Mouse (Mus musculus) MEL (cell line): Measurements from ENCODE around the gene Fkbp15.

Experiments
- BHLHE40 ChIP-seq: IDR thresholded peaks from 2 replicates; pipeline ENCODE4 v1.6.1; 2012; ENCODE audit warnings: low read depth, mild to moderate bottlenecking, inconsistent platforms, low read length, improper control_type of control experiment, borderline replicate concordance
- CHD2 ChIP-seq: IDR thresholded peaks from 2 replicates; pipeline ENCODE4 v1.6.1; 2011; ENCODE audit warnings: low read length, improper control_type of control experiment
- CTCF ChIP-seq, 3 experiments: IDR thresholded peaks in 2 of 3; conservative IDR thresholded peaks in 1 of 3; 2 replicates each; pipeline ENCODE4 v1.5.1; 2011 to 2012; ENCODE audit warnings: low read length in 3 of 3, low read depth in 2 of 3, mild to moderate bottlenecking in 2 of 3, improper control_type of control experiment in 1 of 3, inconsistent platforms in 1 of 3, mixed read lengths in 1 of 3, moderate library complexity in 1 of 3; ENCODE audit not compliant: control insufficient read depth in 1 of 3, insufficient read depth in 1 of 3, poor library complexity in 1 of 3, severe bottlenecking in 1 of 3
- EP300 ChIP-seq, 2 experiments: IDR thresholded peaks; 2 replicates each; pipeline ENCODE4 v1.6.1; 2011; ENCODE audit warnings: improper control_type of control experiment in 2 of 2, low read length in 2 of 2, low read depth in 1 of 2, mild to moderate bottlenecking in 1 of 2
- GATA1 ChIP-seq: IDR thresholded peaks from 2 replicates; pipeline ENCODE4 v1.6.1; 2011; ENCODE audit warnings: low read depth, low read length, improper control_type of control experiment
- NELFE ChIP-seq: IDR thresholded peaks from 2 replicates; pipeline ENCODE4 v1.6.1; 2011; ENCODE audit warnings: low read depth, low read length, improper control_type of control experiment
- POLR2A ChIP-seq, 2 experiments: IDR thresholded peaks; 2 replicates each; pipeline ENCODE4 v1.6.1; 2011 to 2012; ENCODE audit warnings: low read length in 2 of 2, mild to moderate bottlenecking in 2 of 2, control low read depth in 1 of 2, improper control_type of control experiment in 1 of 2, low read depth in 1 of 2, moderate library complexity in 1 of 2; ENCODE audit not compliant: control insufficient read depth in 1 of 2, insufficient read depth in 1 of 2, poor library complexity in 1 of 2
- POLR2AphosphoS2 ChIP-seq: IDR thresholded peaks from 2 replicates; pipeline ENCODE4 v1.6.1; 2011; ENCODE audit warnings: low read length, improper control_type of control experiment
- SIN3A ChIP-seq: IDR thresholded peaks from 2 replicates; pipeline ENCODE4 v1.6.1; 2012; ENCODE audit warnings: low read length, improper control_type of control experiment, inconsistent platforms
- TCF12 ChIP-seq: IDR thresholded peaks from 2 replicates; pipeline ENCODE4 v1.6.1; 2014; ENCODE audit warnings: low read depth, mild to moderate bottlenecking, inconsistent platforms, low read length, improper control_type of control experiment, moderate library complexity
- USF2 ChIP-seq, 2 experiments: IDR thresholded peaks; 2 replicates each; pipeline ENCODE4 v1.6.1; 2011 to 2012; ENCODE audit warnings: improper control_type of control experiment in 2 of 2, low read length in 2 of 2, borderline replicate concordance in 1 of 2, inconsistent platforms in 1 of 2, low read depth in 1 of 2, mild to moderate bottlenecking in 1 of 2; ENCODE audit not compliant: insufficient read depth in 1 of 2
- ZKSCAN1 ChIP-seq: IDR thresholded peaks from 2 replicates; pipeline ENCODE4 v1.6.1; 2012; ENCODE audit warnings: low read depth, mild to moderate bottlenecking, inconsistent platforms, low read length, improper control_type of control experiment, moderate library complexity

- no peak for TF ChIP-seq POLR2A (IDR thresholded peaks at IDR 0.05; ENCODE audit: control insufficient read depth in 1 of 2, insufficient read depth in 1 of 2, low read depth in 1 of 2, low read length in 2 of 2, poor library complexity in 1 of 2)
- TF ChIP-seq USF2 (IDR thresholded peaks at IDR 0.05; ENCODE audit: borderline replicate concordance in 1 of 2, insufficient read depth in 1 of 2, low read depth in 1 of 2, low read length in 2 of 2), result no peak
- TF ChIP-seq EP300 (IDR thresholded peaks at IDR 0.05; ENCODE audit: low read depth in 1 of 2, low read length in 2 of 2), result no peak
- TF ChIP-seq TCF12, result no peak
- TF ChIP-seq CTCF (IDR thresholded peaks at IDR 0.05 in 2 of 3, conservative IDR thresholded peaks at IDR 0.05 in 1 of 3; ENCODE audit: control insufficient read depth in 1 of 3, insufficient read depth in 1 of 3, low read depth in 2 of 3, low read length in 3 of 3, poor library complexity in 1 of 3, severe bottlenecking in 1 of 3), result no peak
- TF ChIP-seq BHLHE40, result no peak
- TF ChIP-seq ZKSCAN1, result no peak
- TF ChIP-seq POLR2AphosphoS2, result no peak
- TF ChIP-seq SIN3A, result no peak
- TF ChIP-seq GATA1, result no peak
- TF ChIP-seq NELFE, result no peak
- no peak for TF ChIP-seq CHD2
These were observed 67.0 kb downstream of the Fkbp15 start for GRCm38 (mm10) chr4:62293219-62293861.
